Mouse (Mus musculus): ENCODE data around the gene 1700023F06Rik.

GRCm38 (mm10) chr11:103246731-103247290 is 38.5 kb upstream of the 1700023F06Rik start:
- TF ChIP-seq CTCF (IDR thresholded peaks at IDR 0.05; ENCODE audit: extremely low read depth, insufficient read depth, insufficient read length, insufficient replicate concordance) (no peak), POLR2A (IDR thresholded peaks at IDR 0.05; ENCODE audit: low read depth, low read length) (no peak)

All from spleen, adult 2 months (tissue).